ENCODE assay signal across 18 mouse cellular contexts in the genomic region with DNA sequence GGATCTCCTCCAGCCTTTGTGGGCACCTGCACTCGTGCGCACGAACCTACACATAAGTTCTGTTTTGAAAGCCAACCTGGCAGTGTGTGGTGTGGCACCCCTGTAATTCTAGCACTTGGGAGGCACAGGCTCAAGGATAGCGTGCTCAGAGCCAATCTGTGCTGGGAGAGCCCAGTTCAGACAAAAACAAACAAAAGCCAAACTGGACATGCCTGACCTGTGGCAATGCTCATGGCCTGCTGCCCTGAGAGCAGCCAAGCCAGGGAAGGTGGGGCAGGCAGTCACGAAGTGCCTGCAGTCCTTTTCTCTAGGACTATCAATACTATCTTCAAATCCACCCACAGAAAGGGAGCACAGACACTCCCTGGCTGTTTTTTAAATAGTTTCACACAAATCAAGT. TPM values are rescaled to one million over a fixed set of nuclear protein-coding genes. Genes with fewer than 3 reads are reported as not detected.
DNase-seq lines count a peak whose midpoint lies in the region; ATAC-seq and TF ChIP-seq lines count a peak whose summit lies in the region.
"Had no signal": no experiment of that assay in that cellular context is flagged by ENCODE, and none has a peak within 500 bp of the region (broad histone marks: within the 10 kb centered on the region; RNA-seq: fewer than 3 reads in every experiment).

No protein-coding gene starts in this region.

- DNase-seq in adrenal gland, postnatal 25 days = peak; percentile 16
- DNase-seq in adrenal gland, postnatal 36 days = no peak
- DNase-seq in liver, adult 2 months (ENCODE audit: extremely low read depth, low read depth, low spot score) = peak; percentile 96
- DNase-seq in liver, postnatal 0 days = no peak
- peak; percentile 49 for DNase-seq in midbrain, embryonic 11.5 days (ENCODE audit: low spot score, missing footprints)
- DNase-seq in midbrain, embryonic 14.5 days = no peak
- no peak for DNase-seq in spleen, adult 12 weeks (ENCODE audit: low spot score)
- DNase-seq: adrenal gland, postnatal 10 days; cerebellum, adult 11-12 months; cerebellum, adult 2 months; cerebellum, adult 9-10 months; cerebellum, postnatal 10 days; cerebellum, postnatal 25 days; forebrain, postnatal 0 days had no signal

- no peak for TF ChIP-seq CTCF in liver, adult 2 months (IDR thresholded peaks at IDR 0.05; ENCODE audit: low read depth, low read length)
- TF ChIP-seq CTCF in liver, postnatal 0 days (IDR thresholded peaks at IDR 0.05; ENCODE audit: low read depth) = no peak

- no peak overlapping the region for H3K9ac ChIP-seq in liver, adult 2 months (ENCODE audit: low read depth, low read length)
- H3K9ac ChIP-seq in liver, postnatal 0 days (replicated peaks) = no peak overlapping the region
- H3K9ac ChIP-seq in midbrain, embryonic 11.5 days (ENCODE audit: low read length) = no peak overlapping the region
- H3K9ac ChIP-seq in midbrain, embryonic 14.5 days (replicated peaks; ENCODE audit: low read length) = no peak overlapping the region
- H3K9ac ChIP-seq: embryonic facial prominence, embryonic 12.5 days; forebrain, embryonic 13.5 days; forebrain, embryonic 15.5 days; forebrain, postnatal 0 days had no signal

- H3K4me3 ChIP-seq in liver, adult 2 months (ENCODE audit: insufficient read depth, low read depth, low read length) = no peak overlapping the region
- H3K4me3 ChIP-seq in liver, postnatal 0 days (ENCODE audit: low read depth, low read length) = no peak overlapping the region
- no peak overlapping the region for H3K4me3 ChIP-seq in midbrain, embryonic 11.5 days (ENCODE audit: low read depth, low read length)
- no peak overlapping the region for H3K4me3 ChIP-seq in midbrain, embryonic 14.5 days (replicated peaks; ENCODE audit: low read depth, low read length)
- H3K4me3 ChIP-seq: embryonic facial prominence, embryonic 10.5 days; embryonic facial prominence, embryonic 12.5 days; forebrain, embryonic 13.5 days; forebrain, embryonic 15.5 days had no signal

- no peak overlapping the region for H3K4me2 ChIP-seq in liver, postnatal 0 days (ENCODE audit: low read depth, low read length)
- H3K4me2 ChIP-seq in midbrain, embryonic 11.5 days = no peak overlapping the region
- H3K4me2 ChIP-seq in midbrain, embryonic 14.5 days (ENCODE audit: low read length) = no peak overlapping the region
- H3K4me2 ChIP-seq: embryonic facial prominence, embryonic 12.5 days; forebrain, embryonic 13.5 days; forebrain, embryonic 15.5 days had no signal

- H3K4me1 ChIP-seq in liver, adult 2 months (ENCODE audit: control insufficient read depth, insufficient read depth, low read length) = peaks cover 11% of the 10 kb centered on the region; the same call in 1 of the 2 replicates
- H3K4me1 ChIP-seq in liver, postnatal 0 days (ENCODE audit: insufficient read depth) = 0 out of 2 replicates have a peak, but pooled peaks cover 2% of the 10 kb centered on the region
- 0 out of 2 replicates have a peak, but pooled peaks cover 3% of the 10 kb centered on the region for H3K4me1 ChIP-seq in midbrain, embryonic 11.5 days (ENCODE audit: control insufficient read depth, insufficient read depth, low read length)
- no peaks in the 10 kb centered on the region for H3K4me1 ChIP-seq in midbrain, embryonic 14.5 days (ENCODE audit: control insufficient read depth, insufficient read depth, low read length)

- no peak for TF ChIP-seq EP300 in liver, postnatal 0 days (IDR thresholded peaks at IDR 0.05; ENCODE audit: low read depth)

- 24% methylated on average over 5 of the region's 5 CpGs for WGBS in liver, adult 2 months
- 71% methylated on average over 5 of the region's 5 CpGs for WGBS in liver, postnatal 0 days (ENCODE audit: insufficient replicate concordance)
- 92% methylated on average over 5 of the region's 5 CpGs for WGBS in midbrain, embryonic 11.5 days
- 97% methylated on average over 5 of the region's 5 CpGs for WGBS in midbrain, embryonic 14.5 days

- no peaks in the 10 kb centered on the region for H3K36me3 ChIP-seq in liver, adult 2 months (ENCODE audit: control insufficient read depth, insufficient read depth, low read length)
- no peaks in the 10 kb centered on the region for H3K36me3 ChIP-seq in liver, postnatal 0 days (replicated peaks; ENCODE audit: insufficient read depth, low read length)
- H3K36me3 ChIP-seq in midbrain, embryonic 11.5 days (ENCODE audit: control insufficient read depth, insufficient read depth, low read length) = no peaks in the 10 kb centered on the region
- no peaks in the 10 kb centered on the region for H3K36me3 ChIP-seq in midbrain, embryonic 14.5 days (ENCODE audit: control insufficient read depth, insufficient read depth, low read length)
- H3K36me3 ChIP-seq: embryonic facial prominence, embryonic 10.5 days; embryonic facial prominence, embryonic 12.5 days; forebrain, embryonic 15.5 days had no signal

- peaks cover 2% of the 10 kb centered on the region; the same call in 1 of the 2 replicates for H3K9me3 ChIP-seq in liver, postnatal 0 days (ENCODE audit: low read length)
- H3K9me3 ChIP-seq in midbrain, embryonic 11.5 days (ENCODE audit: control insufficient read depth, low read length) = no peaks in the 10 kb centered on the region
- H3K9me3 ChIP-seq in midbrain, embryonic 14.5 days (ENCODE audit: control insufficient read depth, low read length) = no peaks in the 10 kb centered on the region
- H3K9me3 ChIP-seq: embryonic facial prominence, embryonic 10.5 days; embryonic facial prominence, embryonic 12.5 days; forebrain, embryonic 13.5 days; forebrain, embryonic 15.5 days had no signal

- H3K27ac ChIP-seq in liver, adult 2 months (replicated peaks; ENCODE audit: insufficient read depth, low read depth, low read length) = peak overlapping the region; percentile 85
- no peak overlapping the region for H3K27ac ChIP-seq in liver, postnatal 0 days (ENCODE audit: low read depth)
- no peak overlapping the region for H3K27ac ChIP-seq in midbrain, embryonic 11.5 days (ENCODE audit: low read depth, low read length)
- no peak overlapping the region for H3K27ac ChIP-seq in midbrain, embryonic 14.5 days (replicated peaks; ENCODE audit: low read depth, low read length)
- H3K27ac ChIP-seq: embryonic facial prominence, embryonic 10.5 days; embryonic facial prominence, embryonic 12.5 days; forebrain, embryonic 13.5 days; forebrain, embryonic 15.5 days had no signal

- no peaks in the 10 kb centered on the region; the same call in 1 of the 2 replicates for H3K79me2 ChIP-seq in liver, adult 2 months (ENCODE audit: control insufficient read depth, insufficient read depth, low read length)

- H3K27me3 ChIP-seq in liver, adult 2 months (ENCODE audit: control insufficient read depth, insufficient read depth, low read length) = no peaks in the 10 kb centered on the region
- no peaks in the 10 kb centered on the region for H3K27me3 ChIP-seq in liver, postnatal 0 days (ENCODE audit: insufficient read depth, low read length)
- H3K27me3 ChIP-seq in midbrain, embryonic 11.5 days (ENCODE audit: control insufficient read depth, insufficient read depth, low read length) = no peaks in the 10 kb centered on the region
- H3K27me3 ChIP-seq in midbrain, embryonic 14.5 days (ENCODE audit: control insufficient read depth, insufficient read depth, low read length) = no peaks in the 10 kb centered on the region
- H3K27me3 ChIP-seq: embryonic facial prominence, embryonic 12.5 days; forebrain, embryonic 13.5 days; forebrain, embryonic 15.5 days had no signal

- ATAC-seq in liver, postnatal 0 days = no peak
- no peak for ATAC-seq in midbrain, embryonic 11.5 days (ENCODE audit: low FRiP score)
- no peak for ATAC-seq in midbrain, embryonic 14.5 days (ENCODE audit: low FRiP score, low TSS enrichment)
- ATAC-seq: forebrain, embryonic 13.5 days; forebrain, embryonic 15.5 days; forebrain, postnatal 0 days had no signal

- no peak for TF ChIP-seq POLR2A in liver, adult 2 months (IDR thresholded peaks at IDR 0.05; ENCODE audit: extremely low read depth, insufficient read depth, low read length)

RNA-seq across cellular contexts. Expression of gene Xxylt1, which starts 38.1 kb away (rescaled TPM):
- total RNA-seq in adrenal gland, postnatal 25 days (2021) = 11.9 and 14.9 TPM in 2 replicates
- 10 to 100 TPM; 10.0 to 17.8 TPM for total RNA-seq in adrenal gland, postnatal 36 days (2021)
- 1.1 and 1.7 TPM in 2 replicates for total RNA-seq in liver, adult 2 months (2014; rRNA removed)
- polyA plus RNA-seq in liver, adult 2 months (2012; rRNA removed) = 2.1 TPM in 2 replicates
- polyA plus RNA-seq in liver, postnatal 0 days (2015; fragmentation: Nextera tagmentation; extraction: Ambion mirVana) = 1.6 TPM in 2 replicates
- polyA plus RNA-seq in midbrain, embryonic 11.5 days (2014; fragmentation: Nextera tagmentation; extraction: Ambion mirVana) = 11.7 and 12.7 TPM in 2 replicates
- 13.3 and 14.4 TPM in 2 replicates for polyA plus RNA-seq in midbrain, embryonic 14.5 days (2014; fragmentation: Nextera tagmentation; extraction: Ambion mirVana)

Comparison
In these comparisons a context has a peak if more than half of its experiments do, and no peak if none do; other contexts are left out.
1. DNase-seq: peak in adrenal gland, postnatal 25 days (single experiment), liver, adult 2 months (single experiment) and midbrain, embryonic 11.5 days (single experiment); none in adrenal gland, postnatal 36 days (0 of 2), liver, postnatal 0 days (single experiment), midbrain, embryonic 14.5 days (single experiment) and spleen, adult 12 weeks (single experiment).